Mouse (Mus musculus): Measurements from ENCODE around the gene Fam168a.

- TF ChIP-seq CTCF (IDR thresholded peaks at IDR 0.05; ENCODE audit: low read depth) = no peak
- TF ChIP-seq EP300 (optimal IDR thresholded peaks at IDR 0.05) = no peak
Observed at GRCm38 (mm10) chr7:100854137-100854814, 147.8 kb downstream of the Fam168a start.
